In genomic region chr13:60518010-60518409, GRCm38 (mm10) we compare ENCODE assay signal across 21 mouse cellular contexts.
"Had no signal": no experiment of that assay in that cellular context is flagged by ENCODE, and none has a peak within 500 bp of the region (broad histone marks: within the 10 kb centered on the region; RNA-seq: fewer than 3 reads in every experiment).

No protein-coding gene starts in this region.

- H3K4me2 ChIP-seq: forebrain, embryonic 15.5 days; heart, embryonic 12.5 days; hindbrain, embryonic 13.5 days; hindbrain, embryonic 15.5 days; limb, embryonic 13.5 days; limb, embryonic 15.5 days; liver, embryonic 12.5 days had no signal

- H3K27me3 ChIP-seq: forebrain, embryonic 15.5 days; heart, embryonic 12.5 days; hindbrain, embryonic 15.5 days; limb, embryonic 13.5 days; limb, embryonic 15.5 days; liver, embryonic 12.5 days had no signal

- H3K4me3 ChIP-seq: forebrain, embryonic 15.5 days; heart, embryonic 10.5 days; heart, embryonic 12.5 days; hindbrain, embryonic 13.5 days; hindbrain, embryonic 15.5 days; limb, embryonic 13.5 days; limb, embryonic 15.5 days; liver, embryonic 12.5 days had no signal

- H3K36me3 ChIP-seq: forebrain, embryonic 15.5 days; heart, embryonic 10.5 days; heart, embryonic 12.5 days; hindbrain, embryonic 13.5 days; hindbrain, embryonic 15.5 days; limb, embryonic 13.5 days; limb, embryonic 15.5 days; liver, embryonic 12.5 days had no signal

- H3K27ac ChIP-seq: forebrain, embryonic 15.5 days; heart, embryonic 10.5 days; hindbrain, embryonic 13.5 days; hindbrain, embryonic 15.5 days; hindbrain, postnatal 0 days; limb, embryonic 13.5 days; limb, embryonic 15.5 days; liver, embryonic 12.5 days; liver, embryonic 14.5 days had no signal

- H3K9ac ChIP-seq: forebrain, embryonic 15.5 days; forebrain, postnatal 0 days; heart, embryonic 12.5 days; hindbrain, embryonic 13.5 days; hindbrain, embryonic 15.5 days; limb, embryonic 13.5 days; limb, embryonic 15.5 days; liver, embryonic 12.5 days; liver, embryonic 14.5 days had no signal

- H3K4me1 ChIP-seq: heart, embryonic 10.5 days; heart, embryonic 12.5 days; hindbrain, embryonic 13.5 days; hindbrain, embryonic 15.5 days; liver, embryonic 12.5 days had no signal

- ATAC-seq: forebrain, embryonic 15.5 days; forebrain, postnatal 0 days; hindbrain, postnatal 0 days; intestine, embryonic 16.5 days; liver, embryonic 12.5 days had no signal

- H3K9me3 ChIP-seq: forebrain, embryonic 15.5 days; heart, embryonic 10.5 days; heart, embryonic 12.5 days; hindbrain, embryonic 13.5 days; hindbrain, embryonic 15.5 days; limb, embryonic 13.5 days; limb, embryonic 15.5 days; liver, embryonic 12.5 days had no signal

- DNase-seq: forebrain, postnatal 0 days; gastrocnemius, postnatal 14 days; gastrocnemius, postnatal 36 days; heart, adult 18-20 months; heart, postnatal 10 days; kidney, postnatal 14 days; layer of hippocampus, adult 9-11 months; layer of hippocampus, postnatal 36 days; left cerebral cortex, postnatal 4 days; lung, adult 18-20 months had no signal
